In genomic region chr11:59183821-59184220, GRCm38 (mm10) we compare ENCODE assay signal across 7 mouse cellular contexts.
DNase-seq lines count a peak whose midpoint lies in the region.

No protein-coding gene starts in this region.

- DNase-seq in A20 (ENCODE audit: low read depth, low spot score) = peak; percentile 44
- DNase-seq in CD4-positive, CD25-positive, alpha-beta regulatory T cell, adult 2 months (ENCODE audit: low read depth, low spot score) = peak; percentile 66
- peak; percentile 73 to 80 for DNase-seq in cerebellum, postnatal 10 days
- peak; percentile 73 to 79 for DNase-seq in heart, adult 9 months (ENCODE audit: low spot score in 2 of 2)
- peak; percentile 70 for DNase-seq in kidney, adult 9 months
- peak; percentile 41 to 59 for DNase-seq in lung, adult 18-20 months
- DNase-seq in right cerebral cortex, postnatal 25 days = peak; percentile 31

Comparison
In these comparisons a context has a peak if more than half of its experiments do, and no peak if none do; other contexts are left out.
1. Peak in every context shown above with its lines: DNase-seq.